Mouse (Mus musculus): ENCODE data around the gene Ddit4l.
"Not testable (repeated sequence)": the region's sequence is repeated elsewhere in the genome, so short reads cannot be mapped to it uniquely, and the experiment has no call there.

Ddit4l gene

GRCm38 (mm10) chr3:137649112-137649511 is 27.7 kb downstream of the Ddit4l start:
- DNase-seq: no peak

DNA sequence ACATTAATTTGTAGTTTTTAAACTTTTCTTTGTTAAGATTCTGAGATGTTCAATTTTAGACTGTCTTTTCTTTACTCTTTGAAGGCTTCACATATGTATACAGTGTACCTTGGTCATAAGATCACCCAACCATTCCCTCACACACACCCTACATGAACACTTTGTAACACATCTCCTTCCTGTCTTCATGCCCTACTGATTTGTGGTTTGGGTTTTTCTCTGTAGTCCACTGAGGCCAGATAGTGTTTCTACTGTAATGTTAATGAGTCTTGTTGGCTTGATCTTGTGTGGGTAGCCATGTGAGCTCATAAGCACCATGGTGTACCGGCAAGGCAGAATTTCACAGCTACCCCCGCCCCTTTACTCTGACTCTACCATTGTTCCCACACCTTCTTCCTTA is 31.4 kb downstream of the Ddit4l start:
- no peak for DNase-seq

- not testable (repeated sequence) for DNase-seq
These were observed 49.8 kb downstream of the Ddit4l start, which contains the start of gene Gm21962 for GRCm38 (mm10) chr3:137671224-137671623. Gene Gm21962 (plus strand): TSS chr3:137671524.
